Mouse (Mus musculus): ENCODE data around the gene Ndst2.
"Not testable (repeated sequence)": the region's sequence is repeated elsewhere in the genome, so short reads cannot be mapped to it uniquely, and the experiment has no call there.

Gene Ndst2

GRCm38 (mm10) chr14:20741301-20741700 is 6.9 kb upstream of the Ndst2 start:
- no peak for ATAC-seq (ENCODE audit: insufficient number of reproducible peaks, low FRiP score, low TSS enrichment)

GRCm38 (mm10) chr14:20738511-20738910 is 4.1 kb upstream of the Ndst2 start:
- no peak for ATAC-seq (ENCODE audit: insufficient number of reproducible peaks, low FRiP score, low TSS enrichment)

DNA sequence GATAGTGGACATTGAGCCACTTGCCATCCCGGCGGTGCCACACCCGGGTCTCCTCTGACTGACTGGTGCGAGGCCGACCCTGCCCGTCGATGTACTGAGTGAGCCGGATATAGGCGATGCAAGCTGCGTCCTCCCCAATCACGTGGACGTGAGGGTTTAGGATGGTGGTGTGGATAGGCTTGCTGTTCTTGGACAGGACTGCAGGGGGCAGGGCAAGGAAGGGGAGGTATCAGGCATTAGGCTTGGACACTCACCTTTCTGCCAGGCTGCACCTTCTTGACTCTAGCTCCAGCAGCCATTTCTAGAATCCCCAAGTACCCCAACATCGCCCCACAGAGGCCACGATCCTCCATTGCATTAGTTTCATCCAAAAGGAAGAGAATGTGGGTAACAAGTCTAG is 2.9 kb upstream of the Ndst2 start:
- no peak for ATAC-seq (ENCODE audit: insufficient number of reproducible peaks, low FRiP score, low TSS enrichment)

DNA sequence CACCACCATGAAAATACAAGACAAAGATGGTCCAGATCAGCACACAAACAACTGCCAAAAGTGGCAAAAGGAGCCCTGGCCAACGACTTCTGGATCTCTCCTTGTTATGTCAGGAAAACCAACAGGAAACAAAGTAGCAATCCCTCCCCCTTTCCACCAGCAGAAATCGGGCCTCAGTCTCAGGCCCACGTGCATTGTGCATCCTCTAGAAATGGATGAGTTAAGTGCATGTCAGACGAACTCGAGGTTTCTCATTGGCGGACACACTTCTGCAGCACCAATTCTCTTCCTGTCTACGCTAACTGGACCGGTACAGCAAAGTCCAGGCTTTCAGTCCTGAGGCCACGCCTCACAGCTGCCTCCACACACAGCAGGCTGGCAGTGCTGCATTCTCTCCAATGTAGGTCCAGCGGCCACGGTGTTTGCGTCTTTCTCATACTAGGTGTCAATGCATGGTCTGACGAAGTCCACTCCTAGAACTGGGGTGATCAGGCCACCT is 1.6 kb upstream of the Ndst2 start:
- ATAC-seq (ENCODE audit: insufficient number of reproducible peaks, low FRiP score, low TSS enrichment), result no peak

DNA sequence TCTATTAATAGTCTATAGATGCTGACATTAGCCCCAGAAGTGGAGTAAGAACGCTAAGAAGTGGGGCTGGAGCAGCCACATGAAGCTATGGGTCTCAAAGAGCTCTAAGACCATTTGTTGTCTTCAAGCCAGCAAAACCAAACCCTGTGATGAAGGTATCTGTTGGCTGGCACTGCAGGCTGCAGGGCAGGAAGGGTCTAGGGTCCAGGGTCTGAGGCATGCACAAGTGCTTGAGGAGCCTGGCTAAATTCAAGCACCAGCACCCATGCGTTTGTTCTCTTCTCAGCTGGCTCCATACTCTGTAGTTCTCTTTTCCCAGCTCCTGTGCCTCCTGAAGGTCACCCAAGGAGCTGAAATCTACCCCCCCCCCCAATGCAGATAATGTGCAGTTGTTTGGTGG is 690 bp upstream of the Ndst2 start:
- ATAC-seq (ENCODE audit: insufficient number of reproducible peaks, low FRiP score, low TSS enrichment), result no peak

DNA sequence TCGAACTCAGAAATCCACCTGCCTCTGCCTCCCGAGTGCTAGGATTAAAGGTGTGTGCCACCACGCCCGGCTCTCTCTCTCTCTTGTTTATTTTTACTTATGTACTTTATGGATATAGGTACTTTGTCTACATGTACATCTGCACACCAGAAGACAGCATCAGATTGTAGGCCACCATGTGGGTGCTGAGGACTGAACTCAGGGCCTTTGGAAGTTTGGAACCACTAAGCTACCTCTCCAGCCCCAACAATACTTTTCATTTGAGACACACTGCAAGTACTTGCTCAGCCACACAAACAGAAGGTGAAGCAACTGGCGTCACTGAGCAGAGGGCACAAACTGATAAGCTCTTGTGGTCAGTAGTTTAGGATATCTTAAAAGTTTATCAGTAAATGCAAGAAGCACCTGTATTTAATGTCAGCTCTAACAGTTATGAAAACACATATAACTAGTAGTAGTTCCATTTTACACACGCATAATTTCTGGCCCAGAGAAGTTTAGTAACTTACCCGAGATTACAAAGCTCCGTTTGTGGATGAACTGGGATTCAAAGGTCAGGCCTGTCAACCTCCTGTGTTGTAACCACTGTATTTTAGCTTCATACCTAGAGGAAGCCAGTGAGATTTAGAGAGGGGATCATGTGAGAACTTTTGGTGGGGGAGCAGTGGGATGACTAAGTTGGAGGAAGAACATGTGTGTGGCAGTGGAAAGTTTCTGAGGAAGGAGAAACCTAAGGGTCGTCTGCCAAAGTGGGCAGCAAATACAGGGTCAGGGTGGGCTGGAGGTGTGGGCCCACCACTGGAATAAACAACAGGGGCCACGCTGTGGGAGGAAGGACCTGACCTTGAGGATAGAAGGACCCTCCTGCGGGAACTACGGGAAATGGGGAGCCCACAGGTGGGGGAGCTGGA is 1.1 kb downstream of the Ndst2 start:
- 0 out of 2 replicates have a peak, but pooled peaks have one; percentile 5 for ATAC-seq (ENCODE audit: insufficient number of reproducible peaks, low FRiP score, low TSS enrichment)

DNA sequence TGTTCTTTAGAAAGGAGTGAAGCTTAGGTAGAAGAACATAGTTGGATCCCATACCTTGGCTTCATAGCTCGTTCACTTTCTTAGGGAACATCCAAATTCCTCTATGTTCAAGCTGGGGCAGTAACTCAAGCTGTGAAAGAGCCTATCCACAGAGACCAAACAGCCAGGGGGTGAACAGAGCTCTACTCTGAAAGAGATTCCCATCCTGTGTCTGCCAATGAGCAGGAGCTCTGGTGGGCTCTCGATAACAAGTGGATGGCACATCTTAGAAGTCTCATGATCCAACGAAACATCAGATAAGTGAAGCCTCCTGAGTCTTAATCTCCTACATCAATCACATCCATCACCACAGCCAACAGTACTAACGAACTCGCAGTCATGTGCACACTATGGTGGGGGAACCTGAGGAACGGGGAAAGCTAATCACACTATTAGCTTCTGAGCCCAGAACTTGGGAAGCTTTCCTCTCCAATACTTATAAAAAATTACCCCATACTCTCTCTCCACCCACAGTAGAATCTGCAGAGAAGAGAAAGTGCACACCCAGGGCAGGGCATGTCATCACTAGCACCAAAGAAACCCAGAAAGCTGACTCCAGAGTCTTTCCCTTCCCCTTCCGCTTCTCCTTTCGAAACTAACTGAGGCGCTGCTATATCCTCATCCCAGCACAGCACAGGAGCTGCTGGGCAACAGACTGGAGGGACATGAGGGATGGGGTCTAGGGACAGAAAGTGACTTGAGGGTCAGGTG is 3.3 kb downstream of the Ndst2 start:
- ATAC-seq (ENCODE audit: insufficient number of reproducible peaks, low FRiP score, low TSS enrichment), result no peak

- no peak for ATAC-seq (ENCODE audit: insufficient number of reproducible peaks, low FRiP score, low TSS enrichment)
Measured at GRCm38 (mm10) chr14:20729871-20730270, 4.5 kb downstream of the Ndst2 start.

- no peak for ATAC-seq (ENCODE audit: insufficient number of reproducible peaks, low FRiP score, low TSS enrichment)
Measured at GRCm38 (mm10) chr14:20725660-20726339, 8.6 kb downstream of the Ndst2 start.

DNA sequence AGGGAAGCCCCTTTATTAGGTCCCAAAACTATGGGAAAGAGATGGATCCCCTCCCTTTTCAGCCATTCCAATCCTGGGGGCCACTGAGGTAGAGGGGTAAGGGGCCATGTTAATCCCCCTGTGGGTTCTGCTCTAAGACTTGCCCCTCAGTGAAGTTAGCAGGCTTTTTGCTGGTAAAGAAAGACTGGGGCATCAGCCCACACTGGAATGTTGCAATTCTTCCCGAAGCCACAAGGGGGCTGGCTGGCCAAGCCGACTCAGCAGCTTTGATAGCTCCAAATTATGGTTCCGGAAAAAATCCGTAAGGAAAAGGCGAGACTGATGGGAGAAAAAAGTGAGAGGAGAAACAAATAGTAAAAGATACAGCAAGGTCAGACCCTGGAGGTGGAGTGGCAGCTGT is 10.3 kb downstream of the Ndst2 start:
- 0 out of 2 replicates have a peak, but pooled peaks have one; percentile 24 for ATAC-seq (ENCODE audit: insufficient number of reproducible peaks, low FRiP score, low TSS enrichment)

- no peak for ATAC-seq (ENCODE audit: insufficient number of reproducible peaks, low FRiP score, low TSS enrichment)
Measured at GRCm38 (mm10) chr14:20723006-20723405, 11.4 kb downstream of the Ndst2 start.

- ATAC-seq (ENCODE audit: insufficient number of reproducible peaks, low FRiP score, low TSS enrichment), result no peak
Measured at GRCm38 (mm10) chr14:20721371-20721770, 13.0 kb downstream of the Ndst2 start.

DNA sequence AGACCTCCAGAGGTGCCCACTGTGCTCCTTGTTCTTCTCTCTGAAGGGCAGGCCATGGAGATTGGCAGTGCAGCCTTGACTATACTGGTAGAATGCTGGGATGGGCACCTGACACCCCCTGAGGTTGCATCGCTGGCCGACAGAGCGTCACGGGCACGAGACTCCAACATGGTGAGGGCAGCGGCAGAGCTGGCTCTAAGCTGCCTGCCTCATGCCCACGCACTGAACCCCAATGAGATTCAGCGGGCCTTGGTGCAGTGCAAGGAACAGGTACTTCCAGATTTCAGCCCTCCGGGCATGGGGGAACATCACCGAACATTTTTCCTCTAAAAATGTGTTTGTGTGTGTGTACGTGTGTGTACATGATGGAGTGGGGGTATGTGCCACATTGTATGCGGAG is 14.6 kb downstream of the Ndst2 start:
- no peak for ATAC-seq (ENCODE audit: insufficient number of reproducible peaks, low FRiP score, low TSS enrichment)

DNA sequence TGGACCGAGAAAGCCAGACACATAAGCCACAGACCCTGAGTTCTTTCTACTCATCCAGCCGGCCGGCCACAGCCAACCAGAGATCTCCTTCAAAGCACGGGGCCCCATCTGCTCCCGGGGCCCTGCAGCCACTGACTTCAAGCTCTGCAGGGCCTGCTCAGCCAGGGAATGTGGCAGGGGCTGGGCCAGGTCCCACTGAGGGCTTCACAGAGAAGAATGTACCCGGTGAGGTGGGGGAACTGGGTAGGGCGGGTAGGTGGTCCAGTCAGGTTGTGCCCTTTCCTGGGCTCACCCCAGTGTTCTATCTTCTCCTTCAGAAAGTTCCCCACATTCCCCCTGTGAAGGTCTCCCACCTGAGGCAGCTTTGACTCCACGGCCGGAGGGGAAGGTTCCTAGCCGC is 15.9 kb downstream of the Ndst2 start:
- ATAC-seq (ENCODE audit: insufficient number of reproducible peaks, low FRiP score, low TSS enrichment), result no peak

DNA sequence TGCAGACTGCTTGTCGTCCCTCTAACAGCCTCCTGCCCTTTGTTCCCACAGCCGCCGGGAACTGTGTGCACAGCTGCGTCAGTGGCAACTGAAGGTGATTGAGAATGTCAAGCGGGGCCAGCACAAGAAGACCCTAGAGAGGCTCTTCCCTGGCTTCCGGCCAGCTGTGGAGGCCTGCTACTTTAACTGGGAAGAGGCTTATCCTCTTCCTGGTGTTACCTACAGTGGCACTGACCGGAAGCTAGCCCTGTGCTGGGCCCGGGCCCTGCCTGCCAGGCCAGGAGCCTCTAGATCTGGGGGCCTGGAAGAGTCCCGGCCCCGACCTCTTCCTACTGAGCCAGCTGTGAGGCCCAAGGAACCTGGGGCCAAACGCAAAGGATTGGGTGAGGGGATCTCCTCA is 20.5 kb downstream of the Ndst2 start:
- ATAC-seq (ENCODE audit: insufficient number of reproducible peaks, low FRiP score, low TSS enrichment), result no peak

DNA sequence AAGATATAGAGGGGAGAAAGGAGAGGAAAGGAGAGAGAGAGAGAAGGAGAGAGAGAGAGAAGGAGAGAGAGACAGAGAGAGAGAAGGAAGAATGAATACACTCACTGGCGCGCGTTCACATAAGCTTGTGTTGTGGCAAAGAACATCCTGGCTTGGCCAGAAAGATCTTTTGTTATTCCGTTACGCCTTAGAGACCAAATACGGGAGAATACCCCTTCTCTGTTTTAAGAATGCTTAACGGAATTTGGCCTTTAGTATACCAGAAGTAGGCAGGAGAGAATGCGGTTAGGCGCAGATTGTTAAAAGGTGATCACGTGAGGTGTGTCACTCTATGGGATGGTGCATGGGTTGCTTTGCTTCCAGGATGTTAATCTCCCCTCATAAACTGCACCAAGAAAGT is 26.1 kb downstream of the Ndst2 start:
- no peak for ATAC-seq (ENCODE audit: insufficient number of reproducible peaks, low FRiP score, low TSS enrichment)

DNA sequence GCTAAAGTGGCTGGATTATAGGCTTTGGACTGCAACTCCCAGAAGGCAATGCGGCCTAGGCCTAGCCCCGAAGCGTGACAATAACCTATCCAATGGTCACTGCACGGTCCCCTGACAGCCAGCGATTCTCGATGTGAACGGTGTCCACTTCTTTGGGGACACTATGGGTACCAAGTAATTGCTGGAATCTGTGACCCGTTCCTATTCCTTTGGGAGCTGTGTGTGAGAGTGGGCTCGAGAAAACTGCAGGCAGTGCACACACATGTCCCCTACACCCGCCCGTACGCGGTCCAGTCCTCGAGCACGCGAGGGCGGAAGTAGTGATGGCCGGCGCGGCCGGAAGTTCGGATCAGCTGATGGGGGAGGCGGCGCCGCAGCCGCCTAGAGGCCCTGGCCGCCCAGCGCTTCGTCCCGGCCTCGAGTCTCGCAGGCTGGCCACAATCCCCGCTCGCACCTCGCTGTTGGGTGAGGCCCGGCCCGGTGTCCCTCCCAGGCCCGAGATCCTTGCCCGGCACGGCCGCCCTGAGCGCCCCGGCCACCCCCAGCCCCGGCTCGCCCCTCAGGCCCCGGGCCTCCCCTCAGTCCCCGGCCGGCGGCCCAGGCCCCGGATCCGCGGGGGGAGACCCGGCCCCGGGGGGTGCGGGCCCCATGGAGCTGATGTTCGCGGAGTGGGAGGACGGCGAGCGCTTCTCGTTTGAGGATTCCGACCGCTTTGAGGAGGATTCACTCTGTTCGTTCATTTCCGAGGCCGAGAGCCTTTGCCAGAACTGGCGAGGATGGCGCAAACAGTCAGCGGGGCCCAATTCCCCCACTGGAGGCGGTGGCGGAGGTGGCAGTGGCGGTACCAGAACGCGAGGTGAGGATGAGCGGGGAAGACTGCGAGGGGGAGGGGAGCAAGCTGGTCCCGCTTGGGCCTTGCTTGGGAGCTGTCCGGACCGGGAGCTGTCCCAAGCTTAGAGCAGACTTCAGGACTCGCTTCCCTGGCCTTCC is 26.9 kb downstream of the Ndst2 start, which contains the start of gene Zswim8:
Gene Zswim8, plus strand, starts transcription at position 352 of the 990 bp plus-strand sequence.
- peak; percentile 95 for ATAC-seq (ENCODE audit: insufficient number of reproducible peaks, low FRiP score, low TSS enrichment)

GRCm38 (mm10) chr14:20703461-20703860 is 30.9 kb downstream of the Ndst2 start:
- ATAC-seq (ENCODE audit: insufficient number of reproducible peaks, low FRiP score, low TSS enrichment), result not testable (repeated sequence)

GRCm38 (mm10) chr14:20702741-20703381 is 31.5 kb downstream of the Ndst2 start, which contains the start of gene Chchd1:
Gene Chchd1, plus strand, starts transcription at chr14:20703006.
- peak; percentile 60 for ATAC-seq (ENCODE audit: insufficient number of reproducible peaks, low FRiP score, low TSS enrichment)

Measured in cerebellum, adult (tissue).